Mouse (Mus musculus) ES-Bruce4 (cell line): Measurements from ENCODE around the gene Snx27. TPM values are rescaled to one million over a fixed set of nuclear protein-coding genes. Genes with fewer than 3 reads are reported as not detected.

Experiments used
- H3K27ac ChIP-seq: 2 replicates; pipeline ENCODE4 v1.5.1; 2012; ENCODE audit warnings: low read length, inconsistent platforms; ENCODE audit not compliant: insufficient read depth
- H3K27me3 ChIP-seq: 2 replicates; pipeline ENCODE4 v1.6.1; 2012; ENCODE audit warnings: mild to moderate bottlenecking, low read length, inconsistent platforms; ENCODE audit not compliant: control insufficient read depth, poor library complexity, insufficient read depth, severe bottlenecking
- H3K36me3 ChIP-seq: 2 replicates; pipeline ENCODE4 v1.6.1; 2012; ENCODE audit warnings: inconsistent platforms, mild to moderate bottlenecking, low read length, moderate library complexity; ENCODE audit not compliant: control insufficient read depth, poor library complexity, insufficient read depth, severe bottlenecking
- H3K4me1 ChIP-seq: one replicate; pipeline ENCODE4 v1.8.1; 2011; ENCODE audit warnings: low read length; ENCODE audit not compliant: control insufficient read depth, insufficient read depth
- H3K4me3 ChIP-seq: 2 replicates; pipeline ENCODE4 v1.5.1; 2011; ENCODE audit warnings: low read depth, mild to moderate bottlenecking, low read length
- H3K9ac ChIP-seq: 2 replicates; pipeline ENCODE4 v1.6.1; 2012; ENCODE audit warnings: low read depth, mild to moderate bottlenecking, inconsistent platforms; ENCODE audit not compliant: poor library complexity, severe bottlenecking
- H3K9me3 ChIP-seq: replicated peaks from 2 replicates; pipeline ENCODE4 v1.6.1; 2012; ENCODE audit warnings: mild to moderate bottlenecking, low read length, inconsistent platforms; ENCODE audit not compliant: control insufficient read depth, poor library complexity, insufficient read depth, severe bottlenecking
- CTCF ChIP-seq: IDR thresholded peaks from one replicate; pipeline ENCODE4 v1.8.1; 2011; ENCODE audit warnings: low read depth, low read length
- EP300 ChIP-seq: IDR thresholded peaks from 2 replicates; pipeline ENCODE4 v1.6.1; 2011; ENCODE audit warnings: low read depth, low read length; ENCODE audit not compliant: insufficient read depth
- POLR2A ChIP-seq: IDR thresholded peaks from one replicate; pipeline ENCODE4 v1.8.1; 2011; ENCODE audit warnings: low read length; ENCODE audit not compliant: insufficient read depth
- polyA plus RNA-seq: library from polyadenylated mRNA; stranded (reverse); fragments of >200 nt; gene quantifications from 2 replicates; pipeline ENCODE4 v1.2.4, GENCODE M21; 2011; ENCODE audit warnings: low read depth; ENCODE audit not compliant: missing spikeins, insufficient read depth, insufficient read length

The Snx27 gene
- polyA plus RNA-seq, 1 experiment: 60.2 TPM

DNA sequence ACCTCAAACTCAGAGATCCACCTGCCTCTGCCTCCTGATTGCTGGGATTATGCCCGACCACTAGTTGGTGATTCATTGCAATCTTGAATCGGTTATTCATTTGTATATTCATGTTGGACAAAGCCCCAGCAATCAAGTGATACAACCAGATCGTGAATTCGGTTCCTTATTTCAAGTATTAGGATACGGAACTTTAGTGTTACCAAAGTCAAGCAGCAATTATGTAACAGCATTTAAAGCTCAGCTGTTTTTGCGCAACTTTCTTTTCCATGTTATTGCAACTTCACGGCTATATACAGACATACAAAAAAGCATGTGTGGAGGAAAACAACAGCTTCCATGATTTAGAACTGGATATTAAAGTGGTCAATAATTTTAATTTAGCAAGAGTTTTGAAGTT, 428 bp upstream of the Snx27 start:
- Histone ChIP-seq H3K27me3 (no peaks in the 10 kb centered on the region), H3K9ac (0 out of 2 replicates have a peak overlapping the region, but pooled peaks have one; percentile 90), H3K36me3 (peaks cover 1% of the 10 kb centered on the region; the same call in 1 of the 2 replicates), H3K27ac (no peak overlapping the region), H3K4me3 (peak overlapping the region; percentile 54), H3K4me1 (no peaks in the 10 kb centered on the region), H3K9me3 (no peaks in the 10 kb centered on the region)
- TF ChIP-seq CTCF (no peak), EP300 (no peak), POLR2A (no peak)

GRCm38 (mm10) chr3:94581793-94582455, 592 bp downstream of the Snx27 start:
- TF ChIP-seq POLR2A: no peak
- TF ChIP-seq EP300: no peak
- no peak for TF ChIP-seq CTCF
- Histone ChIP-seq H3K27me3 (no peaks in the 10 kb centered on the region), H3K9ac (peak overlapping the region; percentile 90), H3K27ac (no peak overlapping the region), H3K9me3 (no peaks in the 10 kb centered on the region), H3K4me3 (peak overlapping the region; percentile 92), H3K4me1 (no peaks in the 10 kb centered on the region), H3K36me3 (peaks cover 4% of the 10 kb centered on the region; the same call in 1 of the 2 replicates)

DNA sequence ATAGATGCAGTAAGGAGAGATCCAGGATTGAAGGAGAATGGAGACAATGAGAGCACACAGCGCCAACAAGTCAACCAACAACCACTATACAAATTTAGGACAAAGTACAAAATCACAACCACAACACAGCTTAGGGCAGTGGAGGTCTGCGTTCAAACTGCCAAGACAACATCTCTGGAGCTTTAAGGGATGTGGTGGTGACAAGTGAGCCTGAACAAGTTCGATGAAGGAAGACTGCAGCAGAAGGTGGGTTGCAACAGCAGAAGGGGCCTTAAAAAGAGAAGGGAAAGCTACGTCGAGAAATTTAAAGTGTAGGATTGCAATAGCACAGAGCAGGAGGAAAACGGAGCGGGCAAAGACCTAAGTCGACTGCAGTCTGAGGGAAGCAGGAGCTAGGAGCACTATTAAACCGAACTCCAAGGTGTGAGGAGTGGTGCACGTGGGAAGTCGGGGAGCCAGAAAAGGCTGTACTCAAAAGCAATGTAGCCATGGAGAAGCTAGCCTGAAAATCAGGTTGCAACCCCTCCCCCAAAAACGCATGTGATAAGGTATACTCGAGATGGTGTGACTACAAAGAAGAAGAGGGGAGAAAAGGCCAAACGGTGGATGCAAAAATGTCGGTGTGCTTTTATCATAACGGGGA, 1.3 kb downstream of the Snx27 start:
- no peak for TF ChIP-seq EP300
- TF ChIP-seq CTCF: no peak
- TF ChIP-seq POLR2A: no peak
- Histone ChIP-seq H3K9ac (peak overlapping the region; percentile 90), H3K4me3 (peak overlapping the region; percentile 92), H3K4me1 (no peaks in the 10 kb centered on the region), H3K36me3 (peaks cover 4% of the 10 kb centered on the region; the same call in 1 of the 2 replicates), H3K27me3 (no peaks in the 10 kb centered on the region), H3K27ac (no peak overlapping the region), H3K9me3 (no peaks in the 10 kb centered on the region)

GRCm38 (mm10) chr3:94574506-94574905, 8.0 kb downstream of the Snx27 start:
- TF ChIP-seq POLR2A (no peak), EP300 (no peak), CTCF (no peak)
- H3K4me1 ChIP-seq: no peaks in the 10 kb centered on the region
- peaks cover 4% of the 10 kb centered on the region for H3K36me3 ChIP-seq
- no peak overlapping the region for H3K9ac ChIP-seq
- H3K9me3 ChIP-seq: no peaks in the 10 kb centered on the region
- no peak overlapping the region for H3K4me3 ChIP-seq
- H3K27ac ChIP-seq: no peak overlapping the region
- no peaks in the 10 kb centered on the region for H3K27me3 ChIP-seq

GRCm38 (mm10) chr3:94567242-94567641, 15.3 kb downstream of the Snx27 start:
- Histone ChIP-seq H3K4me1 (peaks cover 1% of the 10 kb centered on the region), H3K9me3 (no peaks in the 10 kb centered on the region), H3K27ac (no peak overlapping the region), H3K9ac (no peak overlapping the region), H3K27me3 (no peaks in the 10 kb centered on the region), H3K4me3 (no peak overlapping the region), H3K36me3 (no peaks in the 10 kb centered on the region; the same call in 1 of the 2 replicates)
- TF ChIP-seq CTCF (no peak), EP300 (no peak), POLR2A (no peak)

DNA sequence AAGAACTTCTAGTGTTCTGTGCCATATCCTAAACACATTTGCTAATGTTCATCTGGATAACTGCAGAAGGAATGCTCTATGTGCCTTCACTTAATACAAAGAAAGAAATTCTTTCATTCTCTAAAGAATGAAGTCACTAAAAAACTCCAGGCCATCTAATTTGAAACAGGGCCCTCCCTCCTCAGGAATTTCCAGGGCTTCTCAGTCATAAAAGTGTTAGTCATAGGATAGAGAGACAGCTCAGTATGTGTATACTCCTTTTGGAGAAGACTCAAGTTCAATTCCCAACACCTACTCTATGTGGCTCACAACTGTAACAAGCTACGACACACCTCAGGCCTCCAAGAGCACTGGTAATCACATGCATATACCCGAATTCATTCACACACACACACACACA, 17.0 kb downstream of the Snx27 start:
- no peaks in the 10 kb centered on the region for H3K27me3 ChIP-seq
- H3K27ac ChIP-seq: peak overlapping the region; percentile 33; the same call in 1 of the 2 replicates

More for the DNA sequence above, 17.0 kb downstream of the Snx27 start:
- TF ChIP-seq POLR2A (no peak), EP300 (no peak), CTCF (no peak)
- Histone ChIP-seq H3K9me3 (no peaks in the 10 kb centered on the region), H3K9ac (no peak overlapping the region), H3K4me1 (peaks cover 1% of the 10 kb centered on the region), H3K36me3 (no peaks in the 10 kb centered on the region; the same call in 1 of the 2 replicates), H3K4me3 (no peak overlapping the region)
